Mouse (Mus musculus) CD4-positive, CD25-positive, alpha-beta regulatory T cell, adult 4 months (primary cell): ENCODE data around the gene Tbc1d22a. TPM values are rescaled to one million over a fixed set of nuclear protein-coding genes. Genes with fewer than 3 reads are reported as not detected.

ENCODE experiments used
- ATAC-seq: one replicate; pipeline ENCODE4 v1.8.0; 2017
- polyA plus RNA-seq, 2 experiments: library from polyadenylated mRNA; unstranded; fragments of 100-300 nt; shearing (Covaris generic); gene quantifications; one replicate each; pipeline ENCODE4 v1.2.1; 2017

The Tbc1d22a gene
- polyA plus RNA-seq, 2 experiments from 2014 or later = 8.4 to 16.2 TPM

- ATAC-seq = no peak
Observed at GRCm38 (mm10) chr15:86535356-86535755, 321.1 kb downstream of the Tbc1d22a start.

GRCm38 (mm10) chr15:86542371-86542770 is 328.1 kb downstream of the Tbc1d22a start:
- ATAC-seq = no peak

GRCm38 (mm10) chr15:86544122-86544795 is 330.0 kb downstream of the Tbc1d22a start:
- no peak for ATAC-seq

Other genes starting within 250 kb of the Tbc1d22a start
- 1 to 10 TPM; 3.3 to 3.8 TPM for gene Celsr1, start 180.7 kb upstream of the Tbc1d22a start, polyA plus RNA-seq
- 10 to 100 TPM; 25.3 to 25.7 TPM for gene Gramd4, start 156.8 kb upstream of the Tbc1d22a start, polyA plus RNA-seq
- gene Cerk, start 28.3 kb upstream of the Tbc1d22a start, polyA plus RNA-seq = 1 to 10 TPM; 5.1 to 6.1 TPM